Mouse (Mus musculus): ENCODE data around the gene Atp6v0a1.

GRCm38 (mm10) chr11:101080421-101080820, 71.2 kb downstream of the Atp6v0a1 start:
- TF ChIP-seq CTCF (IDR thresholded peaks at IDR 0.05; ENCODE audit: borderline replicate concordance, insufficient read depth, low read length), result no peak
- TF ChIP-seq POLR2A (IDR thresholded peaks at IDR 0.05; ENCODE audit: low read depth, low read length), result no peak
